Mouse (Mus musculus): Measurements from ENCODE around the gene Il11ra1. TPM values are rescaled to one million over a fixed set of nuclear protein-coding genes. Genes with fewer than 3 reads are reported as not detected.
"Not testable (repeated sequence)": the region's sequence is repeated elsewhere in the genome, so short reads cannot be mapped to it uniquely, and the experiment has no call there.

Gene Il11ra1
- polyA plus RNA-seq, 1 experiment from 2014 or later: 31.5 TPM

DNA sequence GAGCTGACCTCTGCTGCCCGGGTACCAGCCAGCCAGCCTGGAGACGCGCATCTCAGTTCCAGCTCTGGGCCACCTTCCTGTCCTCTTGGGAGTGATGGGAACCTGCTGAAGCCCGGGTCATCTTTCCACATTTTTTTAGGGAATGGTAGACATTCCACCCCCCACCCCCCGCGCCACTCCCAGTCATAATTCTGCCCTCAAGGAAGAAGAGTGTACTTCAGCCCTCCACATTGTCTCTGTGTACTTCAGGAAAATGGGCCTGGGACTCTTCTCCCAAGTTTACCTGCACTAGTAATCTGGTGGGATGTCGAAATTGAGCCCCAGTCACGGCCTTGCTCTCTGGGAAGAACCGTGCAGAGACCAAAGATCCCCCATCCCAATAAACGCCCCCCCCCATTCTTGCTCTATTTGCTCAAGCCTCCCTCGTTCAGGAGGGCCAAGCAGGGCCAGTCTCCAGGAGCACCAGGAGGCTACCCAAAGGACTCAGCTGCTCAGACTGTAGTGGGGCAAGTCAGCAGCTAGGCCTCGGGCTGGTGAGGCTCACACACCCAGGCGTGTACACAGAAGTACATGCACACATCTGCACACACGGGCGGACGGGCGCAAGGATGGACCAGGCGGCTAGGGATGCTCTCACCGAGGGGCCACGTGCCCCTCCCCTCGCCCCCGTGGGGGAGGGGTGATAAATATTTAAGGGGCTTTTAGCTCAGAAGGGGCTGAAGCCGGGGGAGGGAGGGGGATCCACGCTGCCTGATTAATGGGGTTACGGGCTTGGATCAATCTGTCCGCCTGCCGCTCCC lies 15.5 kb upstream of the Il11ra1 start:
- H3K9me3 ChIP-seq (replicated peaks; ENCODE audit: control insufficient read depth, low read length, poor library complexity, severe bottlenecking); H3K36me3 ChIP-seq (ENCODE audit: control insufficient read depth, insufficient read depth, low read length); H3K4me3 ChIP-seq (ENCODE audit: low read depth, low read length); H3K27me3 ChIP-seq (ENCODE audit: control insufficient read depth, insufficient read depth, low read depth, low read length); H3K9ac ChIP-seq (ENCODE audit: low read depth, low read length): not testable (repeated sequence)
- peak overlapping the region; percentile 38 for H3K27ac ChIP-seq (ENCODE audit: low read length)
- peaks cover 15% of the 10 kb centered on the region; the same call in 1 of the 2 replicates for H3K4me1 ChIP-seq (ENCODE audit: control insufficient read depth, insufficient read depth, low read length)
- 0 out of 2 replicates have a peak, but pooled peaks have one; percentile 13 for ATAC-seq
- H3K4me2 ChIP-seq (ENCODE audit: low read length): peak overlapping the region; percentile 25; the same call in 1 of the 2 replicates
- WGBS: 4% methylated on average over 22 of the region's 27 CpGs

DNA sequence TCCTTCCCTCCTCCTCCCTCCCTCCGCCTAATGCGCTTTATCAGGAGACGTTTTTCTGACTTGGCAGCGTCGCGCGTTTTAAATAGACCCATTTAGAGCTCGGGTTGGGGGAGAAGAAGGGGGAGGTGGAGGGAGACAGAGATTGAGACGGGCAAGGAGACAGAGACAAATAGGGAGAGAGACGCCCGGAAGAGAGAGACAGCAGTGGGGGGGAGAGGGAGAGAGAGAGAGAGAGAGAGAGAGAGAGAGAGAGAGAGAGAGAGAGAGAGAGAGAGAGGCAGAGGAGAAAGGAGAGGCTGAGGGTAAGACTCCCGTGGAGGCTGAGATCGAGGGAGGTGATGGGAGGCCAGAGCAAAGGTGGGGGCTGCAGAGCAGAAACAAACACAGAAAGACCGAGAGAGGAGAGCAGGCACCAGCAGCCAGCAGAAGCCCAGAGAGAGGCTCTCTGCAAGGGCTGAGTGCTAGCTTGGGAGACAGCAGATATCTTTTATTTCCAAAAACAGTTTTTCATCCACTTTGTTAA lies 14.8 kb upstream of the Il11ra1 start:
- peaks cover 12% of the 10 kb centered on the region; the same call in 1 of the 2 replicates for H3K4me1 ChIP-seq (ENCODE audit: control insufficient read depth, insufficient read depth, low read length)
- not testable (repeated sequence) for H3K9me3 ChIP-seq (replicated peaks; ENCODE audit: control insufficient read depth, low read length, poor library complexity, severe bottlenecking); H3K4me2 ChIP-seq (ENCODE audit: low read length); H3K36me3 ChIP-seq (ENCODE audit: control insufficient read depth, insufficient read depth, low read length); H3K27ac ChIP-seq (ENCODE audit: low read length); H3K27me3 ChIP-seq (ENCODE audit: control insufficient read depth, insufficient read depth, low read depth, low read length); H3K9ac ChIP-seq (ENCODE audit: low read depth, low read length); H3K4me3 ChIP-seq (ENCODE audit: low read depth, low read length)
- 0 out of 2 replicates have a peak, but pooled peaks have one; percentile 26 for ATAC-seq
- 4% methylated on average over 13 of the region's 14 CpGs for WGBS

DNA sequence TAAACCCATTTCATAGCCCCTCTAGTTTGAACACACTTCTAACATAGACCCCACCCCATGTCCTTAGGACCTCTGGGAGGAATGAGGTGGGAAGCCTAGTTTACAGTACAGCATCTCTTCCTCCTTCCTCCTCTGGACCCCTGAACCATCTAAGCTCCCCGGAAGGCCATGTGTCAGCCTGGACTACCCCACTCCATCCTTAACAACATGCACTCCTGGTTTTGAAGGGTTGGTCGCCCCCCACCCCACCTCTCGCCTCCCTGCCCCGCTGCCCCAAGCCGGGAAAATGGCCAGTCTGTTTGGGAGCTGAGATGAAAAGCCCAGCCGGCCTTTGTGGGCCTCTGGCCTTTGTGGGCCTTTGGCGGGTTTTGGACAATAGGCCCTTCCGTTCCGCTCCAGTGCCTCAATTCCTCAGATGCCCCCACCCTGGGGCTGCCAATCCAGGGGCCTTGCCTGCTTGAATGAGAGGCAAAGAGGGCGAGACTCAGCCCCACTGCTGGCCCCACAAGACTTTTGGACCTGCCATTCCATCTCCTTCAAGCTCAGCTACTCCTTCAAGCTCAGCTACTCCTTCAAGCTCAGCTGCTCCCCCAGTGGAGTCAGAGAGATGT lies 13.8 kb upstream of the Il11ra1 start:
- H3K4me2 ChIP-seq (ENCODE audit: low read length); ATAC-seq; H3K36me3 ChIP-seq (ENCODE audit: control insufficient read depth, insufficient read depth, low read length); H3K27me3 ChIP-seq (ENCODE audit: control insufficient read depth, insufficient read depth, low read depth, low read length); H3K4me3 ChIP-seq (ENCODE audit: low read depth, low read length); H3K9me3 ChIP-seq (replicated peaks; ENCODE audit: control insufficient read depth, low read length, poor library complexity, severe bottlenecking); H3K9ac ChIP-seq (ENCODE audit: low read depth, low read length); H3K27ac ChIP-seq (ENCODE audit: low read length): not testable (repeated sequence)
- WGBS: 14% methylated on average over 8 of the region's 10 CpGs
- peaks cover 12% of the 10 kb centered on the region; the same call in 1 of the 2 replicates for H3K4me1 ChIP-seq (ENCODE audit: control insufficient read depth, insufficient read depth, low read length)

DNA sequence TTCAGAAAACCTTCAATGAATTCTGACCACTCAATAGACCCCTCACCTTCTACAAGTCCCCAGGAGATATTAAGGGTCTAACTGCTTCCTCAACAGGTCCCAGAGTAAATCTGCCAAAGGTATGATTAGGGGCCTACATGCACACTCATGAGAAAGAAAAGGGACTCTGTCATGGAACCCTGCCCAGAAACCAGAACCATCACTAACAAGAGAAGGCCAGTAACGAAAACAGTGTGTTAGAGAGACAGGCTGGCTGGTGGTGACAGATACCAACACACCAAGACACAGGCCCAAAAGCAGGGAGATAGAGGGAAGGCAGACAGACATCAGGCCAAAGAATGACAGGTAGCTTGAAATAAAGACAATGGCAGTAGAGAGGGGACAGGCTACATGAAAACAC lies 11.2 kb upstream of the Il11ra1 start:
- ATAC-seq; H3K9me3 ChIP-seq (replicated peaks; ENCODE audit: control insufficient read depth, low read length, poor library complexity, severe bottlenecking); H3K27ac ChIP-seq (ENCODE audit: low read length); H3K4me1 ChIP-seq (ENCODE audit: control insufficient read depth, insufficient read depth, low read length); H3K27me3 ChIP-seq (ENCODE audit: control insufficient read depth, insufficient read depth, low read depth, low read length); H3K4me2 ChIP-seq (ENCODE audit: low read length); H3K9ac ChIP-seq (ENCODE audit: low read depth, low read length); H3K36me3 ChIP-seq (ENCODE audit: control insufficient read depth, insufficient read depth, low read length); H3K4me3 ChIP-seq (ENCODE audit: low read depth, low read length): not testable (repeated sequence)
- WGBS: 36% methylated on average over 1 of the region's 1 CpGs

DNA sequence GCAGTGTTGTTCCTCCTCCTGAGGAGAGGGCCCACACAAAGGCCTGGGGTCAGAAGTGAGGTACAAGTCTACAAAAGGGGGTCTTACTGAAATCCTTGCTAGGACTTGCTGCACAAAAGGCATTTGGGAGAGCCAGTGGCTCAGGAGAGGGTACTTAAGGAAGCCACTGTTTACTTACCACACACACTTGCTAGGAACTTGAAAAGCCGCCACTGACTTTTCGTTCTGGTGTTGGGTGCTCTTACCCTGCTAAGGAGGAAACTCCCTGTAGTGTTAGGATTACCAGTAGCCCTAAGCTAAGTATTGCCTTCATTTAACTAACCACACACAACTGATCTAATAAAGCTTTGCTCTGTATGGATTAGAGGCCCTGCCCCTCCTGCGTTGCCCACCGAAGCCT lies 9.8 kb upstream of the Il11ra1 start:
- not testable (repeated sequence) for H3K27ac ChIP-seq (ENCODE audit: low read length); H3K27me3 ChIP-seq (ENCODE audit: control insufficient read depth, insufficient read depth, low read depth, low read length); H3K36me3 ChIP-seq (ENCODE audit: control insufficient read depth, insufficient read depth, low read length); H3K4me3 ChIP-seq (ENCODE audit: low read depth, low read length); H3K9me3 ChIP-seq (replicated peaks; ENCODE audit: control insufficient read depth, low read length, poor library complexity, severe bottlenecking); ATAC-seq; H3K4me1 ChIP-seq (ENCODE audit: control insufficient read depth, insufficient read depth, low read length); H3K4me2 ChIP-seq (ENCODE audit: low read length); H3K9ac ChIP-seq (ENCODE audit: low read depth, low read length)
- WGBS: no CpG with 5 or more reads among the region's 4 CpGs

DNA sequence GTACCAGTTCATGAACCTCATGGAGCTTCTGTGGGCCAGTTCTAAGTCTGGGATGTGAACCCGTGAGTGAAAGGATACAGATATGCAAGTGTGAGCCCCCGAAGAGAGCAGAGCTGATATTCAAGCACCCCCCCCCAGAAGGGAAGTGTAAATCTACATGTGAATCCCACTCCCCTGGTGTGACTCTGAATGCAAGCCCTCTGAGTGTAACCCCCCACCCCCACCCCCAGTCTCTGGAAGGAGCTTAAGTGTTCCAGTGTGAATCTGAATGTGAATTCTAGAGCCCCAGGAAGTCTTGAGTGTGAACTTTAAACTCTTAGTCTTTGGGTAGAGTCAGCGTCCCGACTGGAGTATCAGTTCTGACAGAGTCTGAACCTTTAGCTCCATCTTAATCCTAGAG lies 6.3 kb upstream of the Il11ra1 start:
- not testable (repeated sequence) for H3K9ac ChIP-seq (ENCODE audit: low read depth, low read length); H3K36me3 ChIP-seq (ENCODE audit: control insufficient read depth, insufficient read depth, low read length); H3K4me3 ChIP-seq (ENCODE audit: low read depth, low read length); H3K9me3 ChIP-seq (replicated peaks; ENCODE audit: control insufficient read depth, low read length, poor library complexity, severe bottlenecking); ATAC-seq; H3K27me3 ChIP-seq (ENCODE audit: control insufficient read depth, insufficient read depth, low read depth, low read length); H3K4me1 ChIP-seq (ENCODE audit: control insufficient read depth, insufficient read depth, low read length); H3K27ac ChIP-seq (ENCODE audit: low read length)
- WGBS: 5% methylated on average over 4 of the region's 4 CpGs
- peak overlapping the region; percentile 21; the same call in 1 of the 2 replicates for H3K4me2 ChIP-seq (ENCODE audit: low read length)

DNA sequence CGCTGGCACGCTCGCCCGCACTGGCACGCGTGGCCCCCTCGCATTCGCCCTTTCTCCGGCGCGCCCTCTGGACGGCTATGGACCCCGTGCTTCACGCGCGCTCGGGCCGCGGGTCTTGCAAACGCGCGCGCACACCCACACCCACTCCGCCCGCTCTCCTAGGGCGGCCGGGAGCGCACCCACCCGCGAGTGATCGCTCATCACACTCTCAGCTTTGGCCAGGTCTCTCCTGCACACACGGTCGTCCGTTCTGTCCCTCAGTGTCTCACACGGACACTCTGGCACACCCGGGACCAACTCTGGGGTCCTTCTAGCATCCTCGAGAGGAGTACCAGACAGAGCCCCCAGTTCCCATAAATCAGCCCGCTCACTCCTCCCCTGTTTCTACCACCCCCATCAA lies 4.0 kb upstream of the Il11ra1 start:
- WGBS: 0% methylated on average over 13 of the region's 38 CpGs
- H3K36me3 ChIP-seq (ENCODE audit: control insufficient read depth, insufficient read depth, low read length); H3K9ac ChIP-seq (ENCODE audit: low read depth, low read length); H3K27me3 ChIP-seq (ENCODE audit: control insufficient read depth, insufficient read depth, low read depth, low read length); ATAC-seq; H3K4me1 ChIP-seq (ENCODE audit: control insufficient read depth, insufficient read depth, low read length); H3K9me3 ChIP-seq (replicated peaks; ENCODE audit: control insufficient read depth, low read length, poor library complexity, severe bottlenecking); H3K27ac ChIP-seq (ENCODE audit: low read length): not testable (repeated sequence)
- H3K4me2 ChIP-seq (ENCODE audit: low read length): peak overlapping the region; percentile 31; the same call in 1 of the 2 replicates
- H3K4me3 ChIP-seq (ENCODE audit: low read depth, low read length): peak overlapping the region; percentile 25

DNA sequence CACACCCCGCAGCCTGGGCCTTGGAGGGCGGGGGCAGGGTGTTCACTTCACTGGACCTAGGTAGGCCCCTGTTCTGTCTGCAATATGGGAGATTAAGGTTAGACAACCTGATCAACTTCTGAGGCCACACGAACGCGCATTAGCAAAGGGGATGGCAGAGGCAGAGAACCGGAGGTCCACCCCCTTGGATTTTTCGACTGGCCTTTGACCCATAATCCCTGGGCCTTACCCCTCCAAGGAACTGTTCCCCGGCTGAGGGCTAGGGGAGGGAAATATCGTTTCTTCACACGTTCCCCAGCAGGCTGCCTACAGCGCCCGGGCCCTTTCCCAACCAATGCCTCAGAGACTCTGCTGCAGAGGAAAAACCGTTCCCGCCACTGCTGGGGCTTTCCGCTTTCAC lies 3.3 kb upstream of the Il11ra1 start:
- 8% methylated on average over 11 of the region's 15 CpGs for WGBS

More for the DNA sequence above, 3.3 kb upstream of the Il11ra1 start:
- H3K9me3 ChIP-seq (replicated peaks; ENCODE audit: control insufficient read depth, low read length, poor library complexity, severe bottlenecking); H3K9ac ChIP-seq (ENCODE audit: low read depth, low read length); H3K4me2 ChIP-seq (ENCODE audit: low read length); H3K36me3 ChIP-seq (ENCODE audit: control insufficient read depth, insufficient read depth, low read length); H3K27me3 ChIP-seq (ENCODE audit: control insufficient read depth, insufficient read depth, low read depth, low read length); H3K27ac ChIP-seq (ENCODE audit: low read length); ATAC-seq; H3K4me3 ChIP-seq (ENCODE audit: low read depth, low read length); H3K4me1 ChIP-seq (ENCODE audit: control insufficient read depth, insufficient read depth, low read length): not testable (repeated sequence)
